Mouse (Mus musculus): ENCODE data around the gene Prkca.

The Prkca gene

GRCm38 (mm10) chr11:107946823-107947222, 396.9 kb downstream of the Prkca start:
- DNase-seq (ENCODE audit: low spot score) = no peak

GRCm38 (mm10) chr11:107936929-107937328, 406.8 kb downstream of the Prkca start:
- DNase-seq (ENCODE audit: low spot score) = no peak

- DNase-seq (ENCODE audit: low spot score) = no peak
These were observed 412.0 kb downstream of the Prkca start for GRCm38 (mm10) chr11:107931721-107932120.

GRCm38 (mm10) chr11:107931288-107931687, 412.4 kb downstream of the Prkca start:
- DNase-seq (ENCODE audit: low spot score) = no peak

DNA sequence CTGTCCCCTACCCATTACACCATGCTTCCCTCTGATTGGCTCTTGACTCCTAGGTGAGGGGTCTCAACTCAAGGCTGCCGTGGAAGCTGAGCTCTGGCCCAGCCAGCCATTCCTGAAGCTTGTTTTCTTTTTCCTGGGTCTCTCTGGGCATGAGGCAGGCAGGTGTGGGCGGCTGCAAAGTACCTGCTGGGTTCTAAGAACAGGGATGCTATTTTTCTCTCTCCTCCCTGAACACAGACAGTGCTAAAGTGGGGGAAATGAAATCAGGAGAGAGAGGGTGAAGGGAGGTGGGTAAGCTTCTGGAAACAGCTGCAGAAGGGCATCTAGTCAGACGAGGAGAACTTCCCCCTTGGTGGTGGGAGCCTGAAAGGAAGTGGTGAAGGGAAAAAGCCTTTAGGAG, 414.0 kb downstream of the Prkca start:
- DNase-seq (ENCODE audit: low spot score) = no peak

- DNase-seq (ENCODE audit: low spot score) = no peak
These were observed 423.7 kb downstream of the Prkca start for GRCm38 (mm10) chr11:107919852-107920508.

GRCm38 (mm10) chr11:107917721-107918235, 425.9 kb downstream of the Prkca start:
- no peak for DNase-seq (ENCODE audit: low spot score)

GRCm38 (mm10) chr11:107914634-107915226, 429.0 kb downstream of the Prkca start, which contains the start of gene Cacng5:
Gene Cacng5 (minus strand): TSS chr11:107915055.
- DNase-seq (ENCODE audit: low spot score) = no peak

- DNase-seq (ENCODE audit: low spot score) = no peak
These were observed 430.4 kb downstream of the Prkca start for GRCm38 (mm10) chr11:107913317-107913716.

DNA sequence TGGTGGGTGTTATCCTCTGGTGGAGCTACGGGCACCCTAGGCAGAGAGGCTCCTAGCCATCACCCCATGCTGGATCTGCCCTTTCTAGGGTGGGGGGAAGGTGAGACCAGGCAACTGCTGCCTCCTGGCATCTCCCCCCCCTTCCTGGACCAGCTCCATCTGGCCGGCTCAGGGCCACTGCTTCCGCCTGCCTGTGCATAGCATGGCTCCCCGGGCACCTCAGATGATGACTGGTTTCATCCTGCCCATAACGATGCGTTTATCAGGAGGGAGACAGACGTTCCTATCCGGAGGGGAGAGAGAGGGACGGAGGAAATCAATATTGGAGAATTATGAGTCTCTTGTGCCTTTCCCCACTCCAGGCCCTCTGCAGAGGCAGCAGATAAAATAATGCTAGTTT, 438.4 kb downstream of the Prkca start:
- DNase-seq (ENCODE audit: low spot score) = no peak

DNA sequence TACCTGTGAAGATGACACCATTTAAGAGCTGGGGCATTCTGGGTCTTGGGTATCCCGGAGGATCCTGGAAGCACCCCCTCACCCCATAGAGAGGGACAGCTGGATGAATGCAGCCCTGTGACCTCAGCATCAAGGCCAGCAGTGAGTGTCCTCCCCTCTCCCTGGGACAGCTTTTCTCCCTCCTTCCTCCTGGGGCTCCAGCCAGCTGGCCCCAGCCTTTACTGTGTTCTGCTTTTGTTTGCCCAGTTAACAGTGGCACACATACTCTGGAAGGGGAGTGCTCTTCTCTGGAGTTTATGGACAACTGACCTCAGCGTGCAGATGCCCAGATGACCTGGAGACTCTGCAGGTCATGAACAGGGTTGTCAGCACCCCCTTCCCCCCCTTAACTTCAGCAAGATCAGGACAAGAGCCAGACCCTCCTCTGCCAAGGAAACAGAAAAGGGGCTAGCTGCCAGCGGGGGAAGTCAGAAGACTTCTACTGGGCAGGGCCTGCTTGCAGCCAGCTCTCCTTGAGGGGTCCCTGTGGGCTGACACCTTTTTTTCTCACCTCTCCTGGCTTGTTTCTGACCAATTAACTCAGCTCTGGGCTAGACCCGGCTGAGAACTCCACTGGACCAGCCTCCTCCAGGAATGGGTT, 439.6 kb downstream of the Prkca start:
- DNase-seq (ENCODE audit: low spot score) = no peak

DNA sequence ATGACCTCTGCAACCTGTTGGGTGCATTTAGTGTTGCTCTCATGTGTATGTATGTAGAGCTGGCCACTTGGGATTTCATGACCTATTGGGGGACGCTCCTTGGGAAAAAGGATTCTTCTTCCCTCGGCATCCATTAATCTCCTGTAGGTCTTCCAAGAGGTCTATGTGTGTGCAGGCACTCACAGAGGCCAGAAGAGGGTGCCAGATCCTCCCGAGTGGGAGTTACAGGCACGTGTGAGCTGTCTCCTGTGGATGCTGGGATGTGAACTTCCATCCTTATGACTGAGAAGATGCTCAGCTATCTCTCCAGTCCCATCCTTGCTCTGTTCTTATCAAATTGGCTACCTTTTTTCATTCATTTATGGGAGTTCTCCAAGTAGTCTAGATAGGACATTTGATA, 443.3 kb downstream of the Prkca start:
- no peak for DNase-seq (ENCODE audit: low spot score)

- DNase-seq (ENCODE audit: low spot score) = no peak
These were observed 445.0 kb downstream of the Prkca start for GRCm38 (mm10) chr11:107898698-107899097.

DNA sequence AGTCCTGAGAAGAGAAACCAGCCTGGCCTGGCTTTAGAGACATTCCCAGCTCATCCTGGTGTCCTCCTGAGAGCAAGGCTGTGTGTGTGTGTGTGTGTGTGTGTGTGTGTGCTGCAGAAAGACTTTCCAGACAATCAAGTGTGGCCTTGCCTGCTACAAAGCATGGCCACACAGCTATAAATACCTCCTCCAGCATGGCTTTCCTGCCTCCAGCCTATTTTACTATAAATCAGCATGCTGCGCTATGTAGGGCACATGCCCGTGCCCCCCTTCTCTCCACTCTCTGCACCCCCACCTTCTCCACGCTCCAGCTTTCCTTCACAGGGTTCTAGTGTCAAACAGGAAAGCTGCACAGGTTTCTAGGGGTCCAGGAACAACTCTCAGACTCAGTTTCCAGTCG, 448.1 kb downstream of the Prkca start:
- no peak for DNase-seq (ENCODE audit: low spot score)

DNA sequence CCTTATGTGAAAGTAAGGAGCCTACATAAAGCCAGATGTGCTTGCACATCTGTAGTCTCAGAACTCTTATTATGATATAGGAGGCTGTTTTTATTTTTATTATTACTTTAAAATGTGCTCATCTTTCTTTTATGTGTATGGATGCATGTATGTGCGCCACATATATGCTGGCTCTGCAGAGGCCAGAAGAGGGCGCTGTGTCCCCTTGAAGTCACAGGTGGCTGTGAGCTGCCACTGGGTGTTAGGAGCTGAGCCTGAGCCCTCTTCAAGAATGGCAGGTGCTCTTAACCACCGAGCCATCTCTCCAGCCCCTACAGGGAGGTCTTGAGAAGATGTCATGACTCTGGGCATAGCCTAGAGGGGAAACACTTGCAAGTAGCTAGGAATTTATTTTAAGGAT, 452.4 kb downstream of the Prkca start:
- DNase-seq (ENCODE audit: low spot score) = no peak

- DNase-seq (ENCODE audit: low spot score) = no peak
These were observed 456.4 kb downstream of the Prkca start for GRCm38 (mm10) chr11:107887342-107887741.

Data from T-cell, adult 2 months (primary cell).